Mouse (Mus musculus) urinary bladder, postnatal 10 days (tissue): ENCODE data around the gene Atg16l1.
"Not testable (repeated sequence)": the region's sequence is repeated elsewhere in the genome, so short reads cannot be mapped to it uniquely, and the experiment has no call there.

Experiments used
- DNase-seq: peaks from one replicate; pipeline ENCODE4 v3.0.0; 2022; ENCODE audit warnings: low spot score

Atg16l1 gene

DNA sequence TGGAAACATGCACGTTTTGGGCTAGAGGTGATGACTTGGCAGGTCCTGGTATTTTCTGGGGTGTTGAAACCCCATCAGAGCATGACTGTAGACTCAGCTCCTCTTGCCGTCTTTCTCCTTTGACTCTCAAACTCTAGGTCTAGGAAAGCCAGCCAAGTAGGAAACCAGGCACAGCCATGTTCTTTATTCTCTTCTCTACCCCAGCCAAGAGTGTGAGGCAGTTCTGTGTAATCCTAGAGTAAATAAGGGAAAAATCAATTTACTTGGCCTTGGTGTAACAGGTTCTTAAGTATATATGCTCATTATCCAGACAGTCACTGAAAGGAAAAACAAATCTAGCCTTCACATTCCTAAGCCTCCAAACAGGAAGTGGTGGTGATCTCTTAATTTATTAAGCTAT, 17.7 kb downstream of the Atg16l1 start:
- no peak for DNase-seq

DNA sequence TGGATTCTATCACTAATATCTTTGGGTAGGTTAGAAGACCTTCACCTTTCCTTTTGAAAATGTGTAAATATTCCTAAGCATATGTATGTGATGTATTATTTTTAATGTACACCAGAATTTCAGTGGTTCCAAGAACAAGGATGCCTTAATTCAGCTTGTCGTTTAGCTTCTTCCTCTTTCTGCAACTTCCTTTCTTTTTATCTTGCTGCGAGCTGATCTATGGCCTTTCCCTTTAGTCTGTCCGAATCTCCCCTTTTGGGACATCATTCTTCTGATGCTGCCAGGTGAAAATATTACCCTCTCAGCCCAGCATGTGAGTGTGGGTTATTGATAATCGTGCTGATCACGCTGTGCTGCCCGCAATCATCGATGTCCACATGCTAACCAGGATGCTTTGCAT, 19.2 kb downstream of the Atg16l1 start:
- no peak for DNase-seq

DNA sequence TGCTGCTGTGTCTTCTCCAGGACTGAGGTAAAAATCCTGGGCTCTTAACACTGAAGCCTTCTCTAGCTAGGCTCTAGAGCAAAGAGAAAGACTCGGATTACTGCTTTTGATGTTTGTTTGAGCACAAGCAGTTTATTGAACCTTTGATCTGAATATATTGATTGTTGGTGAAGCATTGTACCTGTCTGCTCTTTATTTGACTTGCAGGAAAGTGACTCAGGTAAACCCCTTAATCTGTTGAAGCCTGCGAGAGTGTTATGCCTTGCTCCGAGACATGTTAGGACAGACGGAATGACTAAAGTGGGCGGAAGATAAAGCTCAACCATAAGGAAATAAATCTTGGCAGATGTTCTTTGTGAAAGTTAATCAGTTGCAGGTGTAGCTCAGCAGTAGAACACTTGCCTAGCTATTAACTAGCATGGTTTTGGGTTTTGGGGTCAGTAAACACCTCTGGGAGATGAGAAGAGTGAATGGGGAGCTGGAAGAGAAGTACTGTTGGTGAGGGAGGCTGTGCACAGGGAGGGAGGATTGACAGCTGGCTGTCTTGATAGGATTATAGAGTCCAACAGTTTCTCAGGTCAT, 23.6 kb downstream of the Atg16l1 start:
- DNase-seq = no peak

DNA sequence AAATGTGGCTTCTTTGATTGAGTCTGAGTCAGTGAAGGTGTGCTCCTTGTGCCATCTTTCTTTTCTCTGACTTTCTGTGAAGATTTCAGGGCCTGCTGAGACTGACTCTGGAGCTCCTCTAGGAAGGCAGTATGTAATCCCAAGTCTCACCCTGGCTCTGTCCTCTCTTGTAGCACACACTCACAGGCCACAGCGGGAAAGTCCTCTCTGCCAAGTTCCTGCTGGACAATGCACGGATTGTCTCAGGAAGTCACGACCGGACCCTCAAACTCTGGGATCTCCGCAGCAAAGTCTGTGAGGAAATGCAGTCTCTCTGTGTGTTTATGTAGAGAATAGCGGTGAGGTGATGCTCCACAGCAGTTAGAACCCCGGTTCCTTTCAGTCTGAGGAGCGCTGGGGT, 30.0 kb downstream of the Atg16l1 start:
- DNase-seq = no peak

DNA sequence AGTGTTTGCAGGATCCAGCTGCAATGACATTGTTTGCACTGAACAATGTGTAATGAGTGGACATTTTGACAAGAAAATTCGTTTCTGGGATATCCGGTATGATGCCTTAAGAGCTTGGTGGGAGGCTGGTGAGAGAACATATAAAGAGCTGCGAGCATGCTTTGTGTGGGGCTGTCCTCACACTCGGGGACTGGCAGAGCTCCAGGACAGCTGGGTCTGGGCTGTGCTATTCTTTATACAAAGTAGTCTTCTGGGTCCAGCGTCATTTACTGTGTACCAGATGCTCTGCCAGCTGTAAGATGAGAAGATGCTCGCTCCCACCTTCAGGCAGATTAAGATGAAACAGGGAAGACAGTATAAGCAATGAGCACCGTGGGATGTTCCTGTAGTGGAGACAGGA, 30.6 kb downstream of the Atg16l1 start:
- DNase-seq = no peak

DNA sequence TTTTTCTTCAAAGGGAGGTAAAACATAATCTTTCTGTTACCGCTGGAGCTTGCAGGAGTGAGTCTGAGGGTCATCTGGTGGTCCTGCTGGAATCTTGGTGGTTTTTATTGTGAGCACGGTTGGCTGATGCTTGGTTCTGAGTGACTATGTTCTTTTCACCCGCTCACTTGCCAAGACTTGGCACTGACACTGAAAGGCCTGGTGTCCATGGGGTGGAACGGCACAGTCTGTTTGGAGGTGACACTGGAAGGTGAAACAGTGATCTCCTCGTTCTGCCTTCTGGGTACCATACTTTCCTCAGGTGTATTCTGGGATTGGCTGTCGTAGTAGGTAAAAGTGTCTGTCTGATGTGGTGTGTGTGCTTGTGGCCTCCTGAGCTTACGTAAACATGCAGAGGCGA, 34.0 kb downstream of the Atg16l1 start:
- DNase-seq = no peak

DNA sequence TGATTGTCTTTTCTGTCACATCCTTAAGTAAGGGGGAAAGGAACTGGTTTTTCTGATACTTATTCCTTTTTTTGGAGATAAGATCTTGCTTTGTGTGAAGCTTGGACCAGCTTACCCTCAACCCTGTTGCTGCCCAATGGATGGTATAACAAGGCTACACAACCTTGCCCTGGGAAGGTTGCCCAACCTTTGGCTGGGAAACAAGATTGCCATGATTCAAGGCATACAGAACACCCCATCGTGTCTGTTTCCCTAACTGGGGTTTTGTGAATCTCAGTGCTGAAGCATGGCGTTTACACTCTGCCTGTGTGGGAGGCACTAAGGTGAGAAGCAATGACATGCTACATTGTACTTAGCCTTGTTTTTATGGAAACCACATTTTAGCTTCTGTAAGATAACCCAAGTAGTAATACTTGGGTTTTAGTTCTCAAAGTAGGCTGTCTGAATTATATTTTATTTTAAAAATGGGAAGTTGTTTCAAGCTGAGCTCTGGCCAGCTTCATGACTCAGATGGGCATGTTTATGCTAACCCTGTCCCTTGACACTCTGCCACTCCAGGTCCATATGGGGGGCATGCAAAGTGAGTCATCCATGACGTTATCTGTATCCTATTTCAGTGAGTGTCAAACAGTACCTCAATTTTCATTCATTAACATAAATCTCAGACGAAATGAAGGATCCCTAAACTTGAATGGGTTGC, 36.9 kb downstream of the Atg16l1 start:
- DNase-seq = no peak

DNA sequence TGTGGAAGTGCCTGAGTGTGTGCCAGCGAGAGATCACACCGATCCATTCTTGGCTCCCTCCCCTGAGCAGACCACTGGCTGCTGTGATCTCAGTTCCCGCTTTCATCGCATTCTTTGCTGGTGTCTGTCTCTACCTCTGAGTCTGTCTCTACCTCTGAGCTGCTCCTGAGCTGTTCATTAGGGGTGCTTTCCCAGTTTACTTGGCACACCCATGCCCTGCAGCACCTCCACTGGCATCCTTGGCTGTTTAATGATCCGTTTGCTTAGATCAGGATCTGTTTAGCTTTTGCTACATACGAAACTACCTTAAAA, 37.4 kb downstream of the Atg16l1 start:
- no peak for DNase-seq

DNA sequence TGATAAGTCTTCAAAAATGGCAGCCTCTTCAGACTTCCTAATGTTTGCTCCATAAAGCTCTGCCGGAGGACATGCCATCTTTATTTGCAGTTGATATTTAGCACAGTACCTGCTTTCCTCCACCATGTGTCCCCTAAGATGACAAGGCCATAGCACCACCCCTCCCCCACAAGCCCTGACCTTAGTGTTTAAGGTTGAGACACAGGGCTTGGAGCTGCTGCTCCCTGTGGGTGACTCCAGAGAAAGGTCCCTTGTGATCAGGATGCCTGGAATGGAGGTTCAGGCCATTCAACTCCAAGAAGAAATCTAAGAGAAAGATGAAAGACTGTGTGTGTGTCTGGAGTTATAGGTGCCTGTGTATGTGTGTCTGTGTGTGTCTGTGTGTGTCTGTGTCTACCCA, 42.0 kb downstream of the Atg16l1 start:
- DNase-seq = no peak

DNA sequence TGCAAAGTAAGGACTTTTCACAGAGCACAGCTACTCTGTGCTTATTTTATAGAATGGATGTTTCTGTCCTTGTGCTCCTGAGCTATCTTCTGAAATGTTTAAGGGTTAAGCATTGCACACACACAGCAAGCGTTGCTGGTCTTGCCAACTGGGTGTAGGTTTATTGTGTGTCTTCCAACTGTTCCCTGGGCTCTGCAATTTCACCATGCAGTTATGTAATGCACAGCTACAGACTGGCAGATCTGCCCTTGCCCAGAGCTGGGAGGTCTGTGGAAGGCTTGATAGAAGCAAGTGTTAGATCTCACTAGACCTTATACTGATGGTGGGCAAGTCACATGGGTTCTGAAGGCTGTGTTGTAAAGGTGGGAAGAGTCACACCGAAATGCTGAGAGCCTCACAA, 42.6 kb downstream of the Atg16l1 start:
- DNase-seq = no peak

DNA sequence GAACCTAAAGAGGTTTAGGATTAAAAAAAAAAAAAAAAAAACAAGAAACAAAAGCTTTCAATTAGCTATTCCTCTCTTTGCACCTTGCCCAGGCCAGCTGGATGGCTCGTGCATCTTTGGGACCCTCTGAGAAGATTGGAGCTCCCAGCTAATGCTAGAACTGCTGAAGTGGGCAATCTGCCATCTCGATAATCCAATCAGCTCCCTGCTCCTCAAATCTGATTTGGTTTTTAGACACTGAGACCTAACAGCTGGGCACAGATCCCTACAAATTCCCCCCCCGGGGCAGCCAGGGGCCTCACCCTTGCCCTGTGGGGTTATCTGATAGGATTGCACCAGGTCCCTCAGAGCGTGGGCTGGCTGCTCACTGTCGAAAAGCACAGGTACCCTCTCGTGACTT, 47.9 kb downstream of the Atg16l1 start, which contains the start of gene Sag:
TSS of gene Sag (plus strand) at position 105 of the 400 bp plus-strand sequence.
- DNase-seq = no peak

DNA sequence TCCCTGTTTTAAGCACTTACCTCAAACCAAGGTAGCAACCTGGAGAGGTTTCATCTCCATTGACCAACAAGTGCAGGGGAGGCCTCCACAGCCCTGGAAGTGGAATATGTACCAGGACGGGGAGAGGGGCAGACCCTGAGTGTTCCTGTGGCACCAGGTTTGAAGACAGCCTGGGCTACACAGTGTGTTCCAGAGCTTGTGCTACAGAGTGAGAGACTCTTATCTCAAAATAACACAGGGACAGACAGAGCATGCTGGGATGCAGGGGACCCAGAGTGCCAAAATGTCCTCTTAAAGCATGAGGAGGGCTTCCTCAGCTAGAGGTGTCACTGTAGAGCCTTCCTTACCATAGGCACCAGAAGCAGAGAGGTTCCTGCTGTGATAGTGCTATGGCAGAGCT, 52.1 kb downstream of the Atg16l1 start:
- DNase-seq = no peak

DNA sequence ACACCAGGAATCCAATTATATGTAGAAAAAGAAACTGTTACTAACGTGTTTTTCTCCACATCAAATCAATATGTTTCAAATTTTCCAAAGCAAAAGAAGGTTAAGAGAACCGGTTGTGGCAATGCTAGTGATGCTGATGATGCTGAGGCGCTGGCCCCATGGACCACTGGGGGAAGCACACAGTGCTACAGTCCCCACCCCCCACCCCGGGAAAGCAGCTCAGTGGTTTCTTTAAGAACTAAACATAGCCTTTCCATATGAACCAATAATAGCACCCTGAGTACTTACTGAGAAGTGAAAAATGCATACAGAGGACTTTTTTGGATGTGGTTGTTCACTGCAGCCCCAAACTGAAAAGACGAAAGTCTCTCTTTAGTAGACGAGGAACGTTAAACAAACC, 55.7 kb downstream of the Atg16l1 start:
- DNase-seq = no peak

DNA sequence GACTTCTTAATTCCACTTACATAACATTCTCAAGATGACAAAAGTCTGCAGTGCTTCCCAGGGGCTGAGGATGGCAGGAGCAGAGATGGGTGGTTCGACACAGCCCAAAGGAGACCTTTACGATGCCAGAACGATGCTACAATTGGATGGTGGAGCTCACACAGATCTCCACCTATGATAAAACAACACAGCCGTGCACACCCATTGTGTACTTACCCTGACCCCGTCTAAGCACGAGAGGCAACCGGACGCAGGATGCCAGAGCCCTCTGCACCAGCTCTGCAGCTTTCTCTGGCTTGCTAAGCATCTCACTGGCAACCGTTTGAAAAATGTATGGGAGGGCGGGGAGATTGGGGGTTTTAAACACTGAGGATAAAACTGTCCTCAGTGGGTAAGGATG, 56.4 kb downstream of the Atg16l1 start:
- DNase-seq = no peak

DNA sequence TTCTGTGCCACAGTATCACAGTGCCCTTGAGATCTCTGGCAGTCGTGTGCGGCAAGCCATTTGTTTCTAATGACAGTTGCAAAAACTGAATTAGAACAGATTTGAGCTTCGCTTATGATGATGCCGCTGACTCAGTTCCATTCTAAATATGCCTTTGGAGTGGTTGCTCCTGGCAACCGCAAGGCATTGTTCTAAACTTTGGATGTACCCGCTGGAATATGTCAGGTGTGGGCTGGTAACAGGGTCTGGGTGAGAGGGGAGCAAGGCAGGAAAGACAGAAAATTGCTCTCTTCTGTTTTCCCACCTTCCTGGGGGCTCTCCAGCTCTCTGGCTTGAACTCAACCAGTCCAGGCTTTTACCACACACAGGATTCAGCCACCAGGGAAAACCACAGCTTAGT, 57.5 kb downstream of the Atg16l1 start:
- DNase-seq = no peak

DNA sequence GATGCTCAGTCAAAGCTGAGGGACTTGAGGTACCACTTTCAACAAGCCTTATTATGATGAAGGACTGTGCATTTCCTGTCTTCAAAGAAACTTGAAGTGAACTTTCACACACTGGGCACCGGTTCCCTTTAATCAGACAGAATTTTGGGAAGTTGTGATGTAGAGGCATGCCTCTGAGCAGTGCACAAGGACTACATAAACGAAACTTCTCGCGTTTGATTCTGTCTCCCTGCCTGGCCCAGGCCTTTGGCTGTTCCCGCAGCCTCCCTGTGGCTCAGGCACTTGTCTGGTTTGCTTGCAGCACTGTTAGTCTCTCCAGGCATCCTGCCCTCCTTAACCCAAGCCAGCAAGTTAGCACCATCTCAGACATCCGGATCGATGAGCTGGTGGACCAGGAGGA, 58.0 kb downstream of the Atg16l1 start:
- DNase-seq = no peak

DNA sequence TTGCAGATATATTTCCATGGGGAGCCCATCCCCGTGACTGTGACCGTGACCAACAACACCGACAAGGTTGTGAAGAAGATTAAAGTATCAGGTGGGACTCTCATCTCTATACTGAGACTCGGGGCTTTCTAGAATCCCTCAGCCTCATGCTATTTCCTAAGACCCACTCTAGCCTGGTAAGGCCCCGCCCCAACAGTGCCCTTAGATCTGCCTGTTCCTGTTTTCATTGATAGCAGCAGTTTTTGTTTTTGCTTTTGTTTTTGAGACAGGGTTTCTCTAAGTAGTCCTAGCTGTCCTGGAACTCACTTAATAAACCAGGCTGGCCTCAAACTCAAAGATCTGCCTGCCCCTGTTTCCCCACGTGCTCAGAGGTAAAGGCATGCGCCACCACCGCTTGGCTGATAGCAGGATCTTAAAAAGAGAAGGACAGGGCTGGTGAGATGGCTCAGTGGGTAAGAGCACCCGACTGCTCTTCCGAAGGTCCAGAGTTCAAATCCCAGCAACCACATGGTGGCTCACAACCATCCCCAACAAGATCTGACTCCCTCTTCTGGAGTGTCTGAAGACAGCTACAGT, 68.8 kb downstream of the Atg16l1 start:
- DNase-seq = no peak

DNA sequence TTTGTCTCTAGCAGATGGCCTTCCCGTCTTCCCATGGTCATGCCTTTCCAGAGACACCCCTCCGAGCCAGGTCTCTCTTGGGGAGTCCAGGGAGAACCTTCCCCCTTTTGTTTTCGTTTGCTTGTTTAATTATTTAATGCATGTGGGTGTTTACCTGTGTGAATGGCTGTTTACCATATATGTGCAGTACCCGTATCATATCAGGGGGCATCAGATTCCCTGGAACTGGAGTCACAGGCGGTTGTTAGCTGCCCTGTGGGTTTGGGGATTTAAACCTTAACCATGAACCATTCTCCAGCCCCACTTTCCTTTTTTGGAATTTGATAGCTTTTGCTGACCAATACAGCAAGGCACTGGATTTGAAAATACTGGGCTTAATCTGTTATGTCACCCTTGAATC, 69.6 kb downstream of the Atg16l1 start:
- DNase-seq = no peak

DNA sequence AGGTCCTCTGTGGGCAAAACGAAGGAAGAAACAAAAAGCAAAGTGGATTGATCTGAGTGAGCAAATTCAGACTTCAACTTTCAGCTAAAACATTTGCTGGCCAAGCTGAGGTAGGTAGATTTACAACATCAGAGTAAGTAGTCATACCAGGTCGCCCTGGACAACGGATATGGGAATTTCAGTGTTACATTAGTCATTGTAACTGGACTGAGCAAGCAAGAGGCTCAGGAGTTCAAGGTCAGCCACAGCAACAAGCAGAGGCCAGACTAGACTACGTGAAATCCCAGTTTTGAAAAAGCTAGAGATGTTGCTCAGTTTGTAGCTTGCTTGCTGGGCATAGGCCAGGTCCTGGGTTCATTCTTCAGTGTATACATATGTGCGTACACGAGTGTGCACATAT, 70.3 kb downstream of the Atg16l1 start:
- no peak for DNase-seq

DNA sequence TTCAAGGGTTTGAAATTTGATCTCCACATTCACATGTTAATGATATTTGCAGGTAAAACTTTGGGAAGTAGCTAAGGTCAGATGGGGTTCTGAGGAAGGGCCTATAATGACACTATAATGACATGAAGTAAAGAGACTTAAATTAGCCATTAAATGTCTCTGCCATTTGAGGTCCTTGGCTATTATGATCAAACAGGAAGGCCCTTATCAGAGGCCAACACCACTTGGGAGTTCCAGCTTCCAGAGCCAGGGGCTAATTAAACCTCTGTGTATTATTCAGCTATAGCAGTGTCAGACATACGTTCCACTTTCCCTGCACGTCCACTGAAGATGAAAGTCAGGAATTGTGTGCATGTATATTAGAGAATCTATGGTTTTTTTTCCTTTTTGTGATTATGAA, 70.8 kb downstream of the Atg16l1 start:
- no peak for DNase-seq

DNA sequence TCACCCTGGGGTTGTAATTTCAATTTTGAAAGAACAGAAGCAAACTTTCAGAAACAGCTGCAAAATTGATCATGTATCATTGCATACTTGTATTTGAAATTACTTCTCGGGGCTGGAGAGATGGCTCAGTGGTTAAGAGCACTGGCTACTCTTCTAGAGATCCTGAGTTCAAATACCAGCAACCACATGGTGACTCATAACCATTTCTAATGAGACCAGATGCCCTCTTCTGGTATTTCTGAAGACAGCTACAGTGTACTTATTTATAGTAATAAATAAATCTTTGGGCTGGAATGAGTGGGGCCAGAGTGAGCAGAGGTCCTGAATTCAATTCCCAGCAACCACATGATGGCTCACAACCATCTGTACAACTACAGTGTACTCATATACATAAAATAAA, 71.8 kb downstream of the Atg16l1 start:
- not testable (repeated sequence) for DNase-seq

DNA sequence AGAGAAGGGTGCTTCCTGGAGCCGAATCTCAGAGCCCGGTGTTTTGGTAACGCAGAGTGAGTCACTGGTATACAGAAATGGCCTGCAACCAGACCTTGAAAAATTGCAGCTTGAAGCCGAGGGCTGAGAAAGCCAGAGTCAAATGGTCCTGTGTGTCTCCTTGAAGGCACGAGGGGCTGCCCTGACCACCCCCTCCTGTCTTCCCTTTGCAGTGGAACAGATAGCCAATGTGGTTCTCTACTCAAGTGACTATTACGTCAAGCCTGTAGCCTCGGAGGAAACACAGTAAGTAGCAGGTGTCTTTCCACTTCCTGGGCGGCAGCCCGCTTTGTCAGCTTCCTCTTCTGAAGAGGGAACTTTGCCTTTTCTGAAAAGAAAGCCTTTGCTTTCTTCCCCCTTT, 72.5 kb downstream of the Atg16l1 start:
- DNase-seq = no peak

DNA sequence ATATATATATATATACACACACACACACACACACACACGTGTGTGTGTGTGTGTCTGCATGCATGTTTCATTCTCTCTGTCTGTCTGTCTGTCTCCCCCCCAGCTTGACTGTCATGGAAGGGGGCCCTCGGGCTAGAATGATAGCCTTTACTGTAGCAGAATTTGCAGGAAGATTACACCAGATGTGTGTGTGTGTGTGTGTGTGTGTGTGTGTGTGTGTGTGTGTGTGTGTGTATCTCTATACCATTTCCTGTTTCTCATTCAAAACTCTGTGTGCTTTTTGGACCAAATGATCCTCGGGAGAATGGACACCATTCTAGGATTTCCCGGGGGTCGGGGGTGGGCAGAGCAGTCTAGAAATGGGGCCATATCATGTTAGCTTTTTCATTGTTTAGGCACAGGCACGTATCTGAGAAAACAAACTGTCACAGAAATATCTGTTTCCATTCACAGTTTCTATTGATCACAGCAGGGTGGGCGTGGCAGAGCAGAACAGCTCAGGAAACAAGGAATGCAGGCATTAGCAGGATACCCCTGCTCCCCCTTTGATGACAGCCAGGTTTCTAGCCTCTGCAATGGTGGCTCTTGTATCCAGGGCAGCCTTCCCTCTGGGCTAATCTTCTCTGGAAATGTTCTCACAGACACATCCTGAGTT, 73.4 kb downstream of the Atg16l1 start:
- no peak for DNase-seq
